Mouse (Mus musculus): ENCODE measurements around the gene Myo1e.

- TF ChIP-seq CTCF (IDR thresholded peaks at IDR 0.05; ENCODE audit: extremely low read depth, insufficient read depth, insufficient read length, insufficient replicate concordance) (no peak), POLR2A (IDR thresholded peaks at IDR 0.05; ENCODE audit: low read depth, low read length) (no peak)
Observed at GRCm38 (mm10) chr9:70220461-70221170, 13.5 kb downstream of the Myo1e start.

Data from spleen, adult 2 months (tissue).